9 mouse cellular contexts compared by ENCODE assay signal in genomic region chr14:57109194-57109593, GRCm38 (mm10). TPM values are rescaled to one million over a fixed set of nuclear protein-coding genes. Genes with fewer than 3 reads are reported as not detected.
DNase-seq lines count a peak whose midpoint lies in the region; ATAC-seq lines count a peak whose summit lies in the region.
"Had no signal": no experiment of that assay in that cellular context is flagged by ENCODE, and none has a peak within 500 bp of the region (broad histone marks: within the 10 kb centered on the region; RNA-seq: fewer than 3 reads in every experiment).

No protein-coding gene starts in this region.

- peaks cover 41% of the 10 kb centered on the region for H3K27me3 ChIP-seq in liver, embryonic 11.5 days (replicated peaks; ENCODE audit: control insufficient read depth, insufficient read depth, low read length)

- H3K4me2 ChIP-seq in liver, embryonic 11.5 days, result no peak overlapping the region
- H3K4me2 ChIP-seq: hindbrain, embryonic 15.5 days had no signal

- no peak overlapping the region for H3K27ac ChIP-seq in liver, embryonic 11.5 days (ENCODE audit: low read depth, low read length)
- H3K27ac ChIP-seq: hindbrain, embryonic 15.5 days had no signal

- no peak overlapping the region for H3K4me3 ChIP-seq in liver, embryonic 11.5 days (ENCODE audit: low read depth, low read length)
- H3K4me3 ChIP-seq: hindbrain, embryonic 15.5 days had no signal

- DNase-seq in cerebellum, adult 9-10 months, result peak; percentile 22
- peak; percentile 17 for DNase-seq in liver
- DNase-seq in liver, embryonic 11.5 days (ENCODE audit: low spot score), result no peak
- DNase-seq in Muller cell, postnatal 12 days (ENCODE audit: inconsistent ontology term), result peak; percentile 32
- peak; percentile 78 for DNase-seq in forelimb bud, embryonic 11.5 days (ENCODE audit: low read depth, low spot score)

- no peak for ATAC-seq in cerebellum, adult (ENCODE audit: insufficient number of reproducible peaks, low FRiP score, low TSS enrichment)
- no peak for ATAC-seq in liver, embryonic 11.5 days (replicated peaks; ENCODE audit: low FRiP score)
- peak; percentile 68 for ATAC-seq in megakaryocyte progenitor cell, adult 5-6 weeks (replicated peaks; ENCODE audit: poor library complexity)
- no peak for ATAC-seq in megakaryocyte, adult 5-6 weeks (ENCODE audit: poor library complexity, severe bottlenecking)

- H3K36me3 ChIP-seq in liver, embryonic 11.5 days (ENCODE audit: control insufficient read depth, insufficient read depth, low read length), result no peaks in the 10 kb centered on the region
- H3K36me3 ChIP-seq: hindbrain, embryonic 15.5 days had no signal

- 14% methylated on average over 4 of the region's 4 CpGs for WGBS in liver, embryonic 11.5 days

- no peaks in the 10 kb centered on the region for H3K9me3 ChIP-seq in liver, embryonic 11.5 days (ENCODE audit: control insufficient read depth, low read length)
- H3K9me3 ChIP-seq: hindbrain, embryonic 15.5 days had no signal

- no peaks in the 10 kb centered on the region for H3K4me1 ChIP-seq in liver, embryonic 11.5 days (replicated peaks; ENCODE audit: control insufficient read depth, insufficient read depth, low read length)

- no peak overlapping the region for H3K9ac ChIP-seq in liver, embryonic 11.5 days (ENCODE audit: low read depth, low read length)
- H3K9ac ChIP-seq: hindbrain, embryonic 15.5 days had no signal

RNA-seq across cellular contexts. Expression of gene Gjb2, which starts 4.7 kb away (rescaled TPM):
- polyA plus RNA-seq in liver, embryonic 11.5 days (2014; fragmentation: Nextera tagmentation; extraction: Ambion mirVana), result 3.8 and 4.8 TPM in 2 replicates
- 0.10 TPM in 1 of 2 replicates, not detected in the other for total RNA-seq in megakaryocyte progenitor cell, adult 5-6 weeks (2015)
- total RNA-seq in megakaryocyte progenitor cell, adult 5-6 weeks (2017), result not detected in 2 replicates
- 0.11 TPM in 1 of 2 replicates, not detected in the other for total RNA-seq in megakaryocyte, adult 5-6 weeks (2015)
- 0.11 TPM in 1 of 2 replicates, not detected in the other for total RNA-seq in megakaryocyte, adult 5-6 weeks (2017)

RNA-seq across cellular contexts. Expression of gene Gm4491, which starts 6.5 kb away (rescaled TPM):
- not detected in 2 replicates for polyA plus RNA-seq in liver, embryonic 11.5 days (2014; fragmentation: Nextera tagmentation; extraction: Ambion mirVana)
- total RNA-seq in megakaryocyte progenitor cell, adult 5-6 weeks (2015), result not detected in 2 replicates
- not detected in 2 replicates for total RNA-seq in megakaryocyte progenitor cell, adult 5-6 weeks (2017)
- total RNA-seq in megakaryocyte, adult 5-6 weeks (2015), result not detected in 2 replicates
- not detected in 2 replicates for total RNA-seq in megakaryocyte, adult 5-6 weeks (2017)

RNA-seq across cellular contexts. Expression of gene Gjb6, which starts 24.2 kb away (rescaled TPM):
- 0.21 and 0.23 TPM in 2 replicates for polyA plus RNA-seq in liver, embryonic 11.5 days (2014; fragmentation: Nextera tagmentation; extraction: Ambion mirVana)
- not detected in 2 replicates for total RNA-seq in megakaryocyte progenitor cell, adult 5-6 weeks (2015)
- not detected in 2 replicates for total RNA-seq in megakaryocyte progenitor cell, adult 5-6 weeks (2017)
- not detected in 2 replicates for total RNA-seq in megakaryocyte, adult 5-6 weeks (2015)
- not detected in 2 replicates for total RNA-seq in megakaryocyte, adult 5-6 weeks (2017)

RNA-seq across cellular contexts. Expression of gene Gja3, which starts 51.3 kb away (rescaled TPM):
- polyA plus RNA-seq in liver, embryonic 11.5 days (2014; fragmentation: Nextera tagmentation; extraction: Ambion mirVana), result 0.15 and 0.17 TPM in 2 replicates
- total RNA-seq in megakaryocyte progenitor cell, adult 5-6 weeks (2015), result not detected in 2 replicates
- not detected in 2 replicates for total RNA-seq in megakaryocyte progenitor cell, adult 5-6 weeks (2017)
- not detected in 2 replicates for total RNA-seq in megakaryocyte, adult 5-6 weeks (2015)
- total RNA-seq in megakaryocyte, adult 5-6 weeks (2017), result not detected in 2 replicates
